Mouse (Mus musculus) adrenal gland, postnatal 10 days (tissue): ENCODE measurements around the gene Paqr4. TPM values are rescaled to one million over a fixed set of nuclear protein-coding genes. Genes with fewer than 3 reads are reported as not detected.
A peak's percentile ranks its signal among the peaks of the same experiment; 100 is the strongest.

ENCODE experiments used
- DNase-seq: peaks from one replicate; pipeline ENCODE4 v3.0.0; 2021; ENCODE audit warnings: mixed read lengths
- total RNA-seq, 2 experiments: library from RNA; stranded (reverse); gene quantifications; 2 replicates each; pipeline ENCODE4 v1.2.3; 2021

The Paqr4 gene
- total RNA-seq, 2 experiments from 2014 or later: 12.6 to 14.9 TPM

DNA sequence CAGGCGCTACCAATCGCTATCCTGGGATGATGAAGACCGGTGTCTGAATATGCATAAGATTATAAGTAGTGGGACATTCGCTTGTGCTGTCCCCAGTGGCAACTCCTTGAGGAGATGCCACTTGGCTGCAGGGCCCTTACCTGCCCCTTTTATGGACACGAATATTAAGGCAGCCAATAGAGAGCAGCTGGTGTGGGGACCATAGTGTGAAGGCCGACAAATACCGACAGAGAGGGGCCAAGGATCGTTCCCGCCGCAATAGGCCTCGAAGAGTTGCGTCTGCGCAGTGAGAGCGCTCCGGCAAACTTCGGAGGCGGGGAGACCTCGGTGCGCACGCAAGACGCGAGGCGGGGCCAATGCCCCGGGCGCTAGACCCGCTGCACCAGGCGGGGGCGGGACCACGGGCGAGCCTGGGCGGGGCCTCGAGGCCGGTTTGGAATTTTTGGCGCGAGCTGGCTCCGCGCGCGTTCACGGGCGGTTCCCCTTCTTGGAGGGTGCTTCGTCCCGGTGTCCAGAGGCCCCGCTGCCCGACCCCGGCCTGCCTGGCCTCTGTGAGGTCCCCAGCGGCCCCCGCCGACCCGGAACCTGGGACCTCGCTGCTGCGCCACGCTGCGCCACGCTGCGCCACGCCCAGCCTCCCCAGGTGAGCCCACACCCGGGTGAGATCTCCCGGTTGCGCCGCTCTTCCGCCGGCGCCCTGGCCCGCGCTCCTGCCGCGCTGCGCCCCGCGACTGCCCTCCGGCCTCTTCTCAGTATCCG is 14.5 kb downstream of the Paqr4 start, which contains the start of gene Pkmyt1:
Pkmyt1 (plus strand) TSS at position 338 of the 759 bp plus-strand sequence.
- peak; percentile 98 for DNase-seq

GRCm38 (mm10) chr17:23725477-23725876 is 15.2 kb downstream of the Paqr4 start:
- DNase-seq: no peak

- DNase-seq: no peak
Observed at GRCm38 (mm10) chr17:23722376-23723125, 18.1 kb downstream of the Paqr4 start, which contains the start of gene 1520401A03Rik. 1520401A03Rik (minus strand) TSS chr17:23722783.

DNA sequence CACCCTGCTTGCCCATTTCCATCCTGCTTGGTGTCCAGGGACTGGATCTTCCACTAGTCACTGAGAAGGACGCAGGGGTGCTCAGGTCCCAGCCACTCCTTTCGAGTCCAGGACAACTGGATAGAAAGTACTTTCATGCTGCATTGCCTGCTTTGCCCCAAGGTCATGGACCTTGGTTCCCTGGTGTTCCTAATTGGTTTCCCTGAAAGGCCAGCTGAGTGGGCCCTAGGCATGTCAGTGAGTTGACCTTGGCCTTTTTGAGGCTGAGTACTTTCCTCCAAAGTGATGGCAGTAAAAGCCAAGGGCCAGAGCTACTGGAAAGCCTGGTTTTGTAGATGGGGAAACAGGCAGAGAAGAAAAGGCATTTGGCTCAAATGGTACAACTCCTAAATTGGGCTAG is 18.8 kb downstream of the Paqr4 start:
- no peak for DNase-seq

DNA sequence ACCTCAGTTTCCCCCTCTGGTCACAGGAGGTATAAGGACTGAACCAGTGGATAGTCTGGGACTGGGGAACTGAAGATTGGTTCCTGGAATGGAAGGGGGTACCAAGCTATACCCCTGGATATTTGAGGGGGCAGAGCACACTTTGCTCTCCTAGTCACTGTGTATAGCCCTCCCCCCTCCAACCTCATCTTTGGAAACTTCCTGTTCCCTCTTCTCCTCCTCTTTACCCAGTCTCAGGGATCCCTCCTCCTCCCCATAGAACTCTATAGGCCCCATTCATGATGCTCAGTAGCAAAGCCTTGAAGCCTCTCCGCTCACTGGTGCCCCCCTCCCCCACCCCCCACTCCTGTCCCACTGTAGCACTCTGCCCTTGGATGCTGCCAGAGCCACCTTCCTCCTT is 21.2 kb downstream of the Paqr4 start:
- no peak for DNase-seq

- no peak for DNase-seq
Observed at GRCm38 (mm10) chr17:23717003-23717402, 23.7 kb downstream of the Paqr4 start.

DNA sequence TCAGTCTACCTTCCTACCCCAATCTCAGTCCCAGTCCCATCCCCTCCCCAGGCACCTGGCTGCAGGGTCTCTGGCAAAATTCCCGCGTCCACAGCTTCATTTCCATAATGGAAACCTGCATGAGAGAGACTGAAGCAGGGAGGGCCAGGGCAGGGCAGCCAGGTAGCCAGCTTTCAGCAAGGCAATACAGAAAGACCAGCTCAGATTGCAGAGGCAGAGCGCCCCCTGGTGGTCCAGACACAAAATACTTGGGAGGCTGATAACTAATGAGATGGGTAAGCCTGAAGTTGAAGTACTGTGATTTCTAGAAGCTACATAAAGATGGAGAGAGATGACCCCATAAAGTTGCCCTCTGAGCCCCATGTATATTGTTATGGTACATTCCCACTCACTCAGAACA is 34.5 kb downstream of the Paqr4 start:
- DNase-seq: peak; percentile 85

- DNase-seq: no peak
Observed at GRCm38 (mm10) chr17:23705525-23706104, 35.1 kb downstream of the Paqr4 start.

GRCm38 (mm10) chr17:23704741-23705140 is 35.9 kb downstream of the Paqr4 start:
- DNase-seq: no peak

- DNase-seq: no peak
Observed at GRCm38 (mm10) chr17:23703301-23703700, 37.4 kb downstream of the Paqr4 start.

DNA sequence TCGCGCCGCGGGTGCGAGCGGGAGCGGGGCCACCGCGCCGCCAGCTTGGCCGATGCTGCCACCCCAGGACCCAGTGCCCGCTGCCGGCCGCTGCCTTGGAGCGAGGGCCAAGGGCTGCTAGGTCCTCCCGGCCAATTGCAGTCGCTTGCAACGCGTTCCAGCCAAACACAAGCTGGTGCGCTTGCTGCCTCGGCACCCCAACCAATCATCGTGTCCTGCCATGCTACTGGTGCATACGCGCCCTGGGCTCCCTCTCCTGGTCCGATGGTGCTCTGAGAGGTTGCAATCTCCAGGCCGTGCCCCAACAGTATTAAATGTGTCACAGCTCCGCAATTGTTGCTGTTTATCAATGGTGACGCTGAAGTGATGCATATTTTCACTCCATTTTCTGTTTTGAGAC is 40.6 kb downstream of the Paqr4 start:
- peak; percentile 95 for DNase-seq

GRCm38 (mm10) chr17:23699131-23700077 is 41.3 kb downstream of the Paqr4 start:
- DNase-seq: peak; percentile 61

DNA sequence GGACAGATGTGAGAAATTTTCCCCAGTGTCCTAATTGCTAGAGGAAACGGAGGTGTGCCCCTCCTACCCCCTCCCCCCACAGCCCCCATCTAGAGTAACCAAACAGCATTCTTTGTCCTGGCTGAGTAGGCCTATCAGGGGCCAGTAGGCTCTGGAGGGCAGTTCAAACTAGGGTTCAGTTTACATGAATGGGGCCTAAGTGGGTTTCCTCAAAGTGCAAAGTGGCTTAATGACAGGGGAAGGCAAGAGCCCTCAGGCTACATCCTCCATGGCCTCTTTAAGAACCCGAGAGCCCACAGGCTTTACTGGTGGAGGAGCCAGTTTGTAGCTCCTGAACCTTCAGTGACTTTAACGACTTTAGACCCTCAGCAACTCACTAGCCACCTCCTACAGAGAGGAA is 44.9 kb downstream of the Paqr4 start:
- DNase-seq: no peak

GRCm38 (mm10) chr17:23694491-23694890 is 46.2 kb downstream of the Paqr4 start:
- DNase-seq: no peak

Other genes with a start within 250 kb of the Paqr4 start
- gene Zfp213, start 176.6 kb downstream of the Paqr4 start, total RNA-seq: 1 to 10 TPM; 7.9 to 8.0 TPM
- 10 to 100 TPM; 10.6 to 12.5 TPM for gene Zfp13, start 141.4 kb downstream of the Paqr4 start, total RNA-seq
- gene Zscan10, start 140.0 kb downstream of the Paqr4 start, total RNA-seq: not detected
- under 1 TPM; 0.54 to 1.00 TPM for gene Mmp25, start 95.6 kb downstream of the Paqr4 start, total RNA-seq
- gene Bicdl2, start 80.4 kb downstream of the Paqr4 start, total RNA-seq: not detected
- gene Hcfc1r1, start 67.3 kb downstream of the Paqr4 start, total RNA-seq: 100 to 1,000 TPM; 136 to 169 TPM
- gene Thoc6, start 67.0 kb downstream of the Paqr4 start, total RNA-seq: 10 to 100 TPM; 25.6 to 28.0 TPM
- gene Tnfrsf12a, start 63.4 kb downstream of the Paqr4 start, total RNA-seq: 10 to 100 TPM; 40.4 to 80.3 TPM
- under 1 TPM in 1 of 2 experiments, not detected in 1; 0.75 TPM for gene Cldn6, start 61.6 kb downstream of the Paqr4 start, total RNA-seq
- gene Cldn9, start 56.8 kb downstream of the Paqr4 start, total RNA-seq: not detected
- gene 1520401A03Rik, start 18.1 kb downstream of the Paqr4 start, total RNA-seq: 1 to 10 TPM in 1 of 2 experiments, under 1 TPM in 1; 0.67 to 1.1 TPM
- gene Pkmyt1, start 14.5 kb downstream of the Paqr4 start, total RNA-seq: 10 to 100 TPM in 1 of 2 experiments, 1 to 10 TPM in 1; 9.1 to 12.8 TPM
- gene Kremen2, start 5.0 kb upstream of the Paqr4 start, total RNA-seq: not detected
- 10 to 100 TPM; 43.9 to 49.0 TPM for gene Flywch1, start 30.7 kb upstream of the Paqr4 start, total RNA-seq
- 1 to 10 TPM; 8.0 to 9.5 TPM for gene Flywch2, start 45.2 kb upstream of the Paqr4 start, total RNA-seq
- 100 to 1,000 TPM; 365 to 601 TPM for gene Srrm2, start 49.7 kb upstream of the Paqr4 start, total RNA-seq
- gene Elob, start 88.3 kb upstream of the Paqr4 start, total RNA-seq: 100 to 1,000 TPM; 333 to 378 TPM
- gene Prss33, start 95.2 kb upstream of the Paqr4 start, total RNA-seq: not detected
- gene Prss32, start 103.0 kb upstream of the Paqr4 start, total RNA-seq: not detected
- under 1 TPM; 0.21 to 0.58 TPM for gene Prss41, start 103.3 kb upstream of the Paqr4 start, total RNA-seq
- gene Prss21, start 127.2 kb upstream of the Paqr4 start, total RNA-seq: not detected
- gene Dcpp1, start 140.0 kb upstream of the Paqr4 start, total RNA-seq: not detected
- gene Dcpp2, start 140.0 kb upstream of the Paqr4 start, total RNA-seq: not detected
- not detected for gene Dcpp3, start 176.6 kb upstream of the Paqr4 start, total RNA-seq
- gene Sbp, start 200.8 kb upstream of the Paqr4 start, total RNA-seq: not detected
- not detected for gene Sbpl, start 214.4 kb upstream of the Paqr4 start, total RNA-seq
- under 1 TPM in 1 of 2 experiments, not detected in 1; 0.24 TPM for gene Prss30, start 239.7 kb upstream of the Paqr4 start, total RNA-seq